Mouse (Mus musculus): Measurements from ENCODE around the gene Gpx4.

GRCm38 (mm10) chr10:80004233-80004705 lies 42.7 kb upstream of the Gpx4 start:
- TF ChIP-seq CTCF (IDR thresholded peaks at IDR 0.05; ENCODE audit: insufficient read depth, low read depth, low read length) (no peak), POLR2A (IDR thresholded peaks at IDR 0.05; ENCODE audit: insufficient read depth, low read depth, low read length) (no peak)

All from olfactory bulb, adult 2 months (tissue).